Mouse (Mus musculus): Measurements from ENCODE around the gene Ddah2. TPM values are rescaled to one million over a fixed set of nuclear protein-coding genes. Genes with fewer than 3 reads are reported as not detected.

Gene Ddah2
- polyA plus RNA-seq, 1 experiment from 2014 or later = 15.8 TPM

DNA sequence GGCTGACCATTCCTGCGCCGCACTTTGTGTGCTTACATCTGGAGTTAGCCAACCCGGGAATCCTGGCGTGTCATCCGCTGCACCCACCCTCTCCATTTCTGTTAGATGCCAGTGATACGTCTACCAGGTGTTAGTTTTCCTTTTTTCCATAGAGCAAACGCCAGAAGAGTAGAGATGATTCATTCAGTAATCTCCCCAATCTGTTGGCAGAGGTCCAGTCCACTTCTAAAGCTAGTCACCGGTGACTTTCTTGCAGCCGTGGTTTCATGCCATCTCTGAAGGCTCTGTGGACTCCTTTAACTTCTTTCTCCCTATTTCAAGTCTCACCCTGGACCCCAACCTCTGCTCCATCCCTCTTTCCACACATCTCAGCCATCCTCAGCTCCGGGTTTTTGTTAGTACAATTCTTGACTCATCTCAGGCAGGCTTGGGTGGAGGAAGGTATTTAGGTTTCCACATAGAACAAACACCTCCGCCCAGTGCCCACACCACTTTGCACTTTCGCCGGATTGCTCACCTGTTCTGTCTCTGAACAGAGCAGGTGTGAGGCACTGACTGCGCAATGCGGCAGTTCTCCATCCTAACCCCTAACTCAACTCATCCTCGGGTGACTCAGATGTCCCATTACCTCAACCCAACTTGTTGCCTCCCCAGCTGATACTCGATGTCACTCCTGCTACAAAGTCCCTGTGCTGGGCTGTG, 9.5 kb downstream of the Ddah2 start:
- ATAC-seq = no peak
- no peak overlapping the region for H3K4me3 ChIP-seq (ENCODE audit: low read depth, low read length)
- H3K4me1 ChIP-seq (ENCODE audit: insufficient read depth) = peaks cover 13% of the 10 kb centered on the region
- TF ChIP-seq EP300 (IDR thresholded peaks at IDR 0.05; ENCODE audit: low read depth) (no peak), CTCF (IDR thresholded peaks at IDR 0.05; ENCODE audit: low read depth) (no peak)
- peaks cover 48% of the 10 kb centered on the region for H3K27me3 ChIP-seq (ENCODE audit: insufficient read depth, low read length)
- no peak overlapping the region for H3K9ac ChIP-seq (replicated peaks)
- H3K27ac ChIP-seq (ENCODE audit: low read depth) = no peak overlapping the region
- DNase-seq = no peak
- no peaks in the 10 kb centered on the region for H3K9me3 ChIP-seq (ENCODE audit: low read length)
- WGBS (ENCODE audit: insufficient replicate concordance) = 70% methylated on average over 17 of the region's 17 CpGs
- no peak overlapping the region for H3K4me2 ChIP-seq (ENCODE audit: low read depth, low read length)
- H3K36me3 ChIP-seq (replicated peaks; ENCODE audit: insufficient read depth, low read length) = no peaks in the 10 kb centered on the region

DNA sequence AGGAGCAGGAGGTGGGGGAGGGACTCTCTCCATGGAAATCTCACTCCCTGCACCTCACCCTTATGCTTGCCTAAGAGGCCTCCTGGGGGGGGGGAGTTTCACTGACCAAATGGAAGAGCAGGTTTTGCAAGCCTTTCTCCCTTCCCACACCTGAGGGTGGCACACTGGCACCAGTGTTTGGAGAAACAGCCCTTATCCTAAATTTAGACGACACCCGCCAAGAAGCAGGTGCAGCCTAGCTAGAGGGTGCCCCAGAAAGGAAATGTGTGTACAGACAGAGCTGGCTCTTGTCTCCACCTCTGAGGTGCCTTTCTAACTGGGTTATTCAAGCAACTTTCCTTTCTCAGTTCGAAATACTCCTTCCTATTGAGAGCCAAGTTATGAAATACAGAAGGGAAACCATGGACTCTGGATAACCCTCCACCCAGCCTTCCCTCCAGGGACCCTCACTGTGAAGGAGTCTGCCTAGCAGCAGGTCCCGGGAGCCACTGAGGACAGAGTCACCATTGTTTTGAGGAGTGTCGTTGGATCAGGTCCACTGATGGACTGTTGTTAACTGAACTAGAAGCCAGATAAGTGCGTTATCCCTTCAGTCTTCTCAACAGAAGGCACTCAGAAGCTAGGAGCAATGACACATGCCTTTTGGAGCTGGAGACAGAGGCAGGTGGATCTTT, 11.9 kb downstream of the Ddah2 start:
- no peak overlapping the region; the same call in 1 of the 2 replicates for H3K9ac ChIP-seq (replicated peaks)
- ATAC-seq (no peak), DNase-seq (no peak)
- H3K9me3 ChIP-seq (ENCODE audit: low read length) = no peaks in the 10 kb centered on the region
- H3K4me1 ChIP-seq (ENCODE audit: insufficient read depth) = peaks cover 2% of the 10 kb centered on the region
- H3K27me3 ChIP-seq (ENCODE audit: insufficient read depth, low read length) = peaks cover 25% of the 10 kb centered on the region
- H3K4me3 ChIP-seq (ENCODE audit: low read depth, low read length) = no peak overlapping the region
- H3K27ac ChIP-seq (ENCODE audit: low read depth) = no peak overlapping the region
- WGBS (ENCODE audit: insufficient replicate concordance) = 45% methylated on average over 6 of the region's 6 CpGs
- H3K36me3 ChIP-seq (replicated peaks; ENCODE audit: insufficient read depth, low read length) = no peaks in the 10 kb centered on the region
- no peak for TF ChIP-seq CTCF (IDR thresholded peaks at IDR 0.05; ENCODE audit: low read depth)
- no peak for TF ChIP-seq EP300 (IDR thresholded peaks at IDR 0.05; ENCODE audit: low read depth)
- H3K4me2 ChIP-seq (ENCODE audit: low read depth, low read length) = no peak overlapping the region

GRCm38 (mm10) chr17:35071454-35071853, 12.6 kb downstream of the Ddah2 start:
- no peak for DNase-seq
- H3K9ac ChIP-seq (replicated peaks) = no peak overlapping the region
- ATAC-seq = no peak
- no peak overlapping the region for H3K27ac ChIP-seq (ENCODE audit: low read depth)
- no peaks in the 10 kb centered on the region for H3K36me3 ChIP-seq (replicated peaks; ENCODE audit: insufficient read depth, low read length)
- no peaks in the 10 kb centered on the region for H3K4me1 ChIP-seq (ENCODE audit: insufficient read depth)
- H3K9me3 ChIP-seq (ENCODE audit: low read length) = no peaks in the 10 kb centered on the region
- TF ChIP-seq EP300 (IDR thresholded peaks at IDR 0.05; ENCODE audit: low read depth) (no peak), CTCF (IDR thresholded peaks at IDR 0.05; ENCODE audit: low read depth) (no peak)
- H3K4me3 ChIP-seq (ENCODE audit: low read depth, low read length) = no peak overlapping the region
- 73% methylated on average over 9 of the region's 9 CpGs for WGBS (ENCODE audit: insufficient replicate concordance)
- peaks cover 22% of the 10 kb centered on the region for H3K27me3 ChIP-seq (ENCODE audit: insufficient read depth, low read length)
- H3K4me2 ChIP-seq (ENCODE audit: low read depth, low read length) = no peak overlapping the region

GRCm38 (mm10) chr17:35074097-35074496, 15.3 kb downstream of the Ddah2 start:
- H3K4me3 ChIP-seq (ENCODE audit: low read depth, low read length) = no peak overlapping the region
- no peaks in the 10 kb centered on the region for H3K36me3 ChIP-seq (replicated peaks; ENCODE audit: insufficient read depth, low read length)
- H3K4me1 ChIP-seq (ENCODE audit: insufficient read depth) = 0 out of 2 replicates have a peak, but pooled peaks cover 2% of the 10 kb centered on the region
- H3K27me3 ChIP-seq (ENCODE audit: insufficient read depth, low read length) = 0 out of 2 replicates have a peak, but pooled peaks cover 7% of the 10 kb centered on the region
- TF ChIP-seq EP300 (IDR thresholded peaks at IDR 0.05; ENCODE audit: low read depth) (no peak), CTCF (IDR thresholded peaks at IDR 0.05; ENCODE audit: low read depth) (no peak)
- H3K9me3 ChIP-seq (ENCODE audit: low read length) = no peaks in the 10 kb centered on the region
- DNase-seq (no peak), ATAC-seq (no peak)
- H3K27ac ChIP-seq (ENCODE audit: low read depth) = no peak overlapping the region
- 36% methylated on average over 17 of the region's 17 CpGs for WGBS (ENCODE audit: insufficient replicate concordance)
- H3K4me2 ChIP-seq (ENCODE audit: low read depth, low read length) = no peak overlapping the region
- H3K9ac ChIP-seq (replicated peaks) = no peak overlapping the region

- 0 out of 2 replicates have a peak within 1 kb of the TSS, but pooled peaks have one; percentile 12 for H3K4me3 ChIP-seq (ENCODE audit: low read depth, low read length)
- H3K4me2 ChIP-seq (ENCODE audit: low read depth, low read length) = peak within 1 kb of the TSS; percentile 53
- 40% methylated on average over 10 of the region's 10 CpGs for WGBS (ENCODE audit: insufficient replicate concordance)
- peak within 1 kb of the TSS; percentile 22 for H3K9ac ChIP-seq (replicated peaks)
- peak within 1 kb of the TSS; percentile 41; the same call in 1 of the 2 replicates for H3K27ac ChIP-seq (ENCODE audit: low read depth)
- no peaks in the 10 kb centered on the region for H3K9me3 ChIP-seq (ENCODE audit: low read length)
- TF ChIP-seq CTCF (IDR thresholded peaks at IDR 0.05; ENCODE audit: low read depth) = no peak
- TF ChIP-seq EP300 (IDR thresholded peaks at IDR 0.05; ENCODE audit: low read depth) = no peak
- H3K27me3 ChIP-seq (ENCODE audit: insufficient read depth, low read length) = 0 out of 2 replicates have a peak, but pooled peaks cover 4% of the 10 kb centered on the region
- no peaks in the 10 kb centered on the region for H3K36me3 ChIP-seq (replicated peaks; ENCODE audit: insufficient read depth, low read length)
- peaks cover 14% of the 10 kb centered on the region for H3K4me1 ChIP-seq (ENCODE audit: insufficient read depth)
- no peak for ATAC-seq
- DNase-seq = no peak
Observed at GRCm38 (mm10) chr17:35076507-35077176, 17.8 kb downstream of the Ddah2 start, which contains the start of gene Ly6g6e. Gene Ly6g6e, plus strand, starts transcription at chr17:35076902.

DNA sequence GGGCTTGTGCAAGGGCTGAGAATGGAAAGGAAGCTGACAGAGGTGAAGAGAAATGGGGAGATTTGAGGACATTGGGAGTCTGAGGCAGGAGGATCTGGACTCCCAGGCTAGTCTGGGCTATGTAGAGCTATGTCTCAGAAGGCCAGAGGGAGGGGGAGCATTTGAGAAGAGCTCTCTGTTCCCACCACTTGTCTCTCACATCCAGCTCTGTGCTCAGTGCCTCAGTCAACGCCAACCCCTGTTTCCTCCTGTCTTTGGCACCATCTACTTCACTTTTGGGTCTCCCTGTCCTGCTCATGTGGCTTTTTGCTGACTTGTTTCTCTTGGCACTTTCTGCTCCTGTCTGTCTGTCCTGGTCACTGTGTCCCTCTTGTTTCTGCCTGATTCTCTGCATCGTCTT, 18.4 kb downstream of the Ddah2 start:
- Histone ChIP-seq H3K27ac (ENCODE audit: low read depth) (peak overlapping the region; percentile 41; the same call in 1 of the 2 replicates), H3K9ac (replicated peaks) (no peak overlapping the region; the same call in 1 of the 2 replicates), H3K4me2 (ENCODE audit: low read depth, low read length) (peak overlapping the region; percentile 53; the same call in 1 of the 2 replicates), H3K4me1 (ENCODE audit: insufficient read depth) (peaks cover 14% of the 10 kb centered on the region), H3K27me3 (ENCODE audit: insufficient read depth, low read length) (0 out of 2 replicates have a peak, but pooled peaks cover 4% of the 10 kb centered on the region), H3K4me3 (ENCODE audit: low read depth, low read length) (0 out of 2 replicates have a peak overlapping the region, but pooled peaks have one; percentile 12), H3K9me3 (ENCODE audit: low read length) (no peaks in the 10 kb centered on the region), H3K36me3 (replicated peaks; ENCODE audit: insufficient read depth, low read length) (no peaks in the 10 kb centered on the region)
- WGBS (ENCODE audit: insufficient replicate concordance) = 39% methylated on average over 2 of the region's 2 CpGs
- no peak for ATAC-seq
- no peak for DNase-seq
- TF ChIP-seq CTCF (IDR thresholded peaks at IDR 0.05; ENCODE audit: low read depth) = no peak
- no peak for TF ChIP-seq EP300 (IDR thresholded peaks at IDR 0.05; ENCODE audit: low read depth)

Data from liver, postnatal 0 days (tissue).